15 mouse cellular contexts compared by ENCODE assay signal in genomic region chr13:5367058-5367797, GRCm38 (mm10).
"Had no signal": no experiment of that assay in that cellular context is flagged by ENCODE, and none has a peak within 500 bp of the region (broad histone marks: within the 10 kb centered on the region; RNA-seq: fewer than 3 reads in every experiment).

No protein-coding gene starts in this region.

- H3K27me3 ChIP-seq: neural tube, embryonic 15.5 days; stomach, embryonic 15.5 days had no signal

- H3K36me3 ChIP-seq: neural tube, embryonic 15.5 days; stomach, embryonic 15.5 days had no signal

- DNase-seq: retina, postnatal 1 day; right cerebral cortex, adult 18-20 months; right cerebral cortex, postnatal 14 days; right cerebral cortex, postnatal 25 days; right cerebral cortex, postnatal 4 days; spleen, adult 18-20 months; thymus, adult 18-20 months; thymus, adult 2 months; thymus, postnatal 14 days; thymus, postnatal 25 days; thymus, postnatal 36 days; thymus, postnatal 4 days had no signal

- H3K9me3 ChIP-seq: neural tube, embryonic 15.5 days; stomach, embryonic 15.5 days had no signal

- H3K4me3 ChIP-seq: neural tube, embryonic 15.5 days; stomach, embryonic 15.5 days had no signal

- H3K9ac ChIP-seq: neural tube, embryonic 15.5 days; stomach, embryonic 15.5 days had no signal

- H3K4me1 ChIP-seq: neural tube, embryonic 15.5 days; stomach, embryonic 15.5 days had no signal

- H3K27ac ChIP-seq: neural tube, embryonic 15.5 days; stomach, embryonic 15.5 days; stomach, postnatal 0 days had no signal

- H3K4me2 ChIP-seq: neural tube, embryonic 15.5 days; stomach, embryonic 15.5 days had no signal
